Mouse (Mus musculus) CH12.LX (cell line): ENCODE data around the gene 4930595D18Rik.

Source experiments
- BHLHE40 ChIP-seq: IDR thresholded peaks from 2 replicates; pipeline ENCODE4 v1.6.1; 2011; ENCODE audit warnings: mild to moderate bottlenecking, low read depth, low read length, improper control_type of control experiment
- CHD2 ChIP-seq: IDR thresholded peaks from 2 replicates; pipeline ENCODE4 v1.6.1; 2011; ENCODE audit warnings: low read length, improper control_type of control experiment
- CTCF ChIP-seq, 2 experiments: IDR thresholded peaks in 1 of 2; conservative IDR thresholded peaks in 1 of 2; 2 replicates each; pipeline ENCODE4 v1.5.1; 2011 to 2012; ENCODE audit warnings: low read depth in 2 of 2, low read length in 2 of 2, improper control_type of control experiment in 1 of 2, inconsistent platforms in 1 of 2, mild to moderate bottlenecking in 1 of 2, moderate library complexity in 1 of 2
- GABPA ChIP-seq: IDR thresholded peaks from 2 replicates; pipeline ENCODE4 v1.6.1; 2012; ENCODE audit warnings: low read depth, low read length, improper control_type of control experiment, inconsistent platforms; ENCODE audit not compliant: insufficient replicate concordance
- MAX ChIP-seq: IDR thresholded peaks from 2 replicates; pipeline ENCODE4 v1.6.1; 2011; ENCODE audit warnings: low read length, improper control_type of control experiment
- MEF2A ChIP-seq: IDR thresholded peaks from 2 replicates; pipeline ENCODE4 v1.6.1; 2014; ENCODE audit warnings: low read depth, mild to moderate bottlenecking, inconsistent platforms, low read length, improper control_type of control experiment, borderline replicate concordance
- MYC ChIP-seq: IDR thresholded peaks from 2 replicates; pipeline ENCODE4 v1.6.1; 2011; ENCODE audit warnings: low read depth, mild to moderate bottlenecking, improper control_type of control experiment, low read length
- POLR2A ChIP-seq: IDR thresholded peaks from 2 replicates; pipeline ENCODE4 v1.6.1; 2011; ENCODE audit warnings: low read depth, mild to moderate bottlenecking, improper control_type of control experiment, low read length
- RCOR1 ChIP-seq: conservative IDR thresholded peaks from 2 replicates; pipeline ENCODE4 v1.6.1; 2012; ENCODE audit warnings: low read depth, mild to moderate bottlenecking, inconsistent platforms, low read length, improper control_type of control experiment
- USF1 ChIP-seq: IDR thresholded peaks from 2 replicates; pipeline ENCODE4 v1.6.1; 2014; ENCODE audit warnings: low read depth, mild to moderate bottlenecking, inconsistent platforms, low read length, improper control_type of control experiment
- ZKSCAN1 ChIP-seq: IDR thresholded peaks from 2 replicates; pipeline ENCODE4 v1.6.1; 2012; ENCODE audit warnings: low read depth, inconsistent platforms, low read length, improper control_type of control experiment, borderline replicate concordance
- ZMIZ1 ChIP-seq: IDR thresholded peaks from 2 replicates; pipeline ENCODE4 v1.6.1; 2012; ENCODE audit warnings: low read depth, mild to moderate bottlenecking, inconsistent platforms, low read length, improper control_type of control experiment
- ZNF384 ChIP-seq: IDR thresholded peaks from 2 replicates; pipeline ENCODE4 v1.6.1; 2012; ENCODE audit warnings: low read depth, low read length, improper control_type of control experiment, inconsistent platforms

DNA sequence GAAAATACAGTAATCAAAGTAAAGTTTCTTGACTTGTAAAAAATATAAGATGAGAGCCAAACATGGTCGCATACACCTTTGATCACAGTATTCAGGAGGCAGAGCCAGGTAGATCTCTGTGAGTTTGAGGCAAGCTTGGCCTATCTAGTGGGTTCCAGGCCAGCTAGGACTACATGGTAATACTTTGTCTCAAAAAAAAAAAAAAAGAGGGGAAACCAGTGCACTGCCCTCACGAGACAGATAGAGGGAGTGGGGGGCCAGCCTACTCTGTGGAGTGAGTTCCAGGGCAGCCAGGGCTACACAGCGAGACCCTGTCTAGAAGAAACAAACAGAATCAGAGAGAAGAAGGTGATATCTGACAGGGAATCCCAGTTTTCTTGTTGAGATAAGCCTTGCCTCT, 23.4 kb upstream of the 4930595D18Rik start:
- no peak for TF ChIP-seq CTCF (conservative IDR thresholded peaks at IDR 0.05 in 1 of 2, IDR thresholded peaks at IDR 0.05 in 1 of 2; ENCODE audit: low read depth in 2 of 2, low read length in 2 of 2)
- TF ChIP-seq MYC = no peak
- TF ChIP-seq MAX = no peak
- no peak for TF ChIP-seq BHLHE40
- no peak for TF ChIP-seq ZKSCAN1
- no peak for TF ChIP-seq POLR2A
- TF ChIP-seq ZMIZ1 = no peak
- no peak for TF ChIP-seq GABPA
- no peak for TF ChIP-seq ZNF384
- no peak for TF ChIP-seq RCOR1
- TF ChIP-seq CHD2 = no peak
- TF ChIP-seq USF1 = no peak
- no peak for TF ChIP-seq MEF2A
